Mouse (Mus musculus) spleen, postnatal 4 days (tissue): ENCODE data around the gene Olfr370.
A peak's percentile ranks its signal among the peaks of the same experiment; 100 is the strongest.
"Not testable (repeated sequence)": the region's sequence is repeated elsewhere in the genome, so short reads cannot be mapped to it uniquely, and the experiment has no call there.

ENCODE experiments used
- DNase-seq, 2 experiments: peaks; one replicate each; pipeline ENCODE4 v3.0.0; 2022; ENCODE audit warnings: low spot score in 2 of 2

The Olfr370 gene

GRCm38 (mm10) chr8:83535736-83536135, at the start of gene Olfr370:
Gene Olfr370, plus strand, starts transcription at chr8:83535780.
- DNase-seq: no peak

- DNase-seq: no peak
Observed at GRCm38 (mm10) chr8:83511696-83512095, 23.9 kb upstream of the Olfr370 start.

DNA sequence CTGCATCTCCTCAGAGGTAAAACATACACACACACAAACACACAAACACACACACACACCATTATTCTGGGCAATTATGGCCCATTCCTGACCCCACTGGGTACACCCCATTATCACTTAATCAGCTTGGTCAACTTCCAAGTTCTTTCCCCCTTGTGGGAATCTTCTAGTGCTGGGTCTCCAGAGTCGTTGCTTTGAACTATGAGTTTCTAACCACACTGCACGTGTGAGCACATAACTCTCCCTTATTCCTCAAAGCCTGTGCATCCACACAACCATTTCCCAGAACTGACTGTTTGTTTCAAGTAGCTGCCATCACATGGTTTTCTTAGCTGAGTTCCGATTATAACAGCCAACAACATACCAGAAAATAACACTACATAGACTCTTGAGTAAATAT, 15.1 kb upstream of the Olfr370 start:
- DNase-seq: no peak

DNA sequence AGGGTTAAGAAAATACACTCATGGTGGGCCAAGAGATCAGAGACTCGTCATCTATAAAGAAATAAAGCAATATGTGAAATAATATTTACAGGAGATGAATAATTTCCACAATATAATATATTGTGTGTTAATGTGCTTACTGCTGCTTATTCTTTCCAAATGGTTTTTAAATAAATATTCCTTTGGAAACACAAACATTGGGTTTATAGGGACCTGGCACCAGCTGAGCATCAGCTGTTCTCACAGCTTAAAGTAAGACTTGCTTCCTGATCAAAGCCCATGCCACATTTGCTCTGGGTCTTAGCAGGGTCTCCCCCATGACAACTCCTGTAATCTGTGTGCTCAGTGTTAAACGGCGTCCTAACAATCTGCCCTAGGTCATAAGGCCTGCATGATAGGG, 14.7 kb upstream of the Olfr370 start:
- not testable (repeated sequence) for DNase-seq

- DNase-seq: no peak
Observed at GRCm38 (mm10) chr8:83521310-83521709, 14.3 kb upstream of the Olfr370 start.

GRCm38 (mm10) chr8:83534802-83535201, 778 bp upstream of the Olfr370 start:
- DNase-seq: no peak

GRCm38 (mm10) chr8:83562669-83563068, 27.1 kb downstream of the Olfr370 start:
- no peak for DNase-seq

- DNase-seq: no peak
Observed at GRCm38 (mm10) chr8:83563246-83563645, 27.7 kb downstream of the Olfr370 start.

- DNase-seq: peak; percentile 81 to 87
Observed at GRCm38 (mm10) chr8:83565731-83566375, 30.3 kb downstream of the Olfr370 start.

DNA sequence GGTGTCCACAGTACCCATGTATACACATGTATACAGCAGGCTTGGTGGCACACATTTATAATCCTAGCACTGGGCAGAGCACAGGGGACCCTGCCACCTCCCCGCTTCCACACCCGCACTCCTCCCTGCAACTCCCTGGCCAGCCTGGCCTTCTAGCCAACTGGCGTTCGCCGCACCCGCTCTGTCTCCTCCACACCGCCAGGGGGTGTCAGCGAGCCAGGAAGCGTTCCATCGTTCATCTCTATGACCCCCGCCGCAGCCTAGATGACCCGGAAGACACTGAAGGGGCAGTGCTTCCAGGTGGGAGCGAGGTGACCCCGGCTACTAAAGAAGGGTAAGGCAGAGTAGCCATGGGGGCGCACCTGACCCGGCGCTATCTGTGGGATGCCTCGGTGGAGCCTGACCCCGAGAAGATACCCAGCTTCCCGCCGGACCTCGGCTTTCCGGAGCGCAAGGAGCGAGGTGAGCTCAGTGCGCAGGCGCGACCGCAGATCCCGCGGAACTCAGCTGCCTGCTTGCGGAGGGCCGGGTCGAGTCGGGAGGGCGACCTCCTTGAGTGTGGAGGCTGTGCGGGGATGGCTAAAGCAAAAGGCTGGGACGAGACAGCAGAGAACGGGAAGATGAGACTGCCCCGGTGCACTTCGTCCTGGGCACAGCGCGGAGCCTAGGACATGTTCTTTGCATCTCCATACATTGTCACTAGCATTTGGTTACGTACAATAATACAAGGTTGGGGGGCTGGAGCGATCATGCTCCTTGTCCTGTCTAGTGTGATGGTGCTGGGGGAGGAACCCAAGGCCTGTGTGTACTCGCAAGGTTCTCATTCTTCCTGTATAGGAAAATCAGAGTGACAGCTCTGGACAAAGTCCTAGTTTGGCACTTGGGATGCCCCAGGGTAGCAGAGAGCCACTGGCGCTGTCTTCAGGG, 31.2 kb downstream of the Olfr370 start, which contains the start of gene Ndufb7:
Ndufb7 (plus strand) TSS at position 203 of the 927 bp plus-strand sequence.
- DNase-seq: peak; percentile 96 to 99

DNA sequence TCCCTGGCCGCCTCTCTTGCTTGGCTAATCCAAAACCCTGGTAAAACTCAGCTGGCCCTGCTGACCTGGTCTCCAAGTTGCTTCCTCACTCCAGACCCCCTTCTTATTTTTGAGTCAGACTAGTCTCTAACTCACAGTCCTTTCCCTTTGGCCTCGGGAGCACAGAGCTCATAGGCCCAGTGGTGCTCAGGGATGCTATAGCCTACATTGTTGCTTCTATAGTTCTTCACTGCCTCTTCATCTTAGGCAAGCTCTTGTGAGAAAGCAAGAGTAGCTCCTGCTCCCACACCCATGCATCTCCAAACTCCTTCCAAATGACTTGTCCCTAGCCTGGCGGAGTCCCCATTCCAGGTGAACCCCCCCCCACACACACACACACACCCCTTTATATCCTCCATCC, 32.1 kb downstream of the Olfr370 start:
- DNase-seq: peak in 1 of 2 experiments; percentile 59

DNA sequence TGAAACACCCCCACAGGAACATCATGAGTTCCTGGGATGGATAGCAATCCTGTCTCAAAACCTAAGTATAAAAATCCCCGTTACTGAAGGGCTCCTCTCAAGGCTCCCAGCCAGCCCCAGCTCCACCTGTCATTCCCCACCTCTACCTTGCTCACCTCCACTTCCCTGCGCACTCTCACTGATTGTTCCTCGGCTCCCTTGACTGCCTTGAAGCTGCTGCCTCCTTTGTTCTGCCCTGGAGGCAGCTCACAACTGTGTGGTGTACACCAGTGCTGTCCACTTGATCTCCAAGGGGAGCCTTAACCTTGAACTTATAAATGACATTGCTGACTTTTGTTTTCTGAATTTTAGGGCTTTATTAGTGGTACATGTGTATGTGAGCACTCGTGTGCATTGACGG, 32.5 kb downstream of the Olfr370 start:
- peak in 1 of 2 experiments; percentile 56 for DNase-seq

DNA sequence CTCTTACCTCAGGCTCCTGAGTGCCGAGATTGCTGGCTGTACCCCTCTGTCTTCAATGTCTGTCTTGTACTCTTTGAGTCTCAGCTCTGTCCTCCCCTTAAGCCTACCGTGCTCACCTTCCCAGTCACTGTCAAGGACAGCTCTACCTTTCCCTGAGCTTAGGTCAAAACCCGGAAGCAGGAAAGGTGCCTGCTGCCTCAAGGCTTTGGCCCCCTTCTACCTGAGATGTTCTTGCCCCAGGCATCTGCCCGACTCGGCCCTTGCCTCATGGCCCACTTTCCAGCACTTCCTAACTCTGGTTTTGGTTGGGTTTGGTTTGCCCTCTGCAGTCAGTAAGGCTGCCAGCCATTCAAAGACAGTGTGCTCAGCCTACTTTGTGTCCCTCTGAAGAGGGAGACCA, 33.2 kb downstream of the Olfr370 start:
- no peak for DNase-seq

GRCm38 (mm10) chr8:83569165-83569564, 33.6 kb downstream of the Olfr370 start:
- DNase-seq: peak in 1 of 2 experiments; percentile 57

- peak in 1 of 2 experiments; percentile 58 for DNase-seq
Observed at GRCm38 (mm10) chr8:83570272-83571000, 34.9 kb downstream of the Olfr370 start.

GRCm38 (mm10) chr8:83571001-83571340, 35.4 kb downstream of the Olfr370 start:
- DNase-seq: not testable (repeated sequence)

- DNase-seq: peak; percentile 11 to 65
Observed at GRCm38 (mm10) chr8:83571791-83572190, 36.2 kb downstream of the Olfr370 start.

GRCm38 (mm10) chr8:83572246-83572812, 36.7 kb downstream of the Olfr370 start:
- DNase-seq: peak; percentile 14 to 62

- DNase-seq: peak; percentile 60 to 77
Observed at GRCm38 (mm10) chr8:83573140-83573875, 37.7 kb downstream of the Olfr370 start.

DNA sequence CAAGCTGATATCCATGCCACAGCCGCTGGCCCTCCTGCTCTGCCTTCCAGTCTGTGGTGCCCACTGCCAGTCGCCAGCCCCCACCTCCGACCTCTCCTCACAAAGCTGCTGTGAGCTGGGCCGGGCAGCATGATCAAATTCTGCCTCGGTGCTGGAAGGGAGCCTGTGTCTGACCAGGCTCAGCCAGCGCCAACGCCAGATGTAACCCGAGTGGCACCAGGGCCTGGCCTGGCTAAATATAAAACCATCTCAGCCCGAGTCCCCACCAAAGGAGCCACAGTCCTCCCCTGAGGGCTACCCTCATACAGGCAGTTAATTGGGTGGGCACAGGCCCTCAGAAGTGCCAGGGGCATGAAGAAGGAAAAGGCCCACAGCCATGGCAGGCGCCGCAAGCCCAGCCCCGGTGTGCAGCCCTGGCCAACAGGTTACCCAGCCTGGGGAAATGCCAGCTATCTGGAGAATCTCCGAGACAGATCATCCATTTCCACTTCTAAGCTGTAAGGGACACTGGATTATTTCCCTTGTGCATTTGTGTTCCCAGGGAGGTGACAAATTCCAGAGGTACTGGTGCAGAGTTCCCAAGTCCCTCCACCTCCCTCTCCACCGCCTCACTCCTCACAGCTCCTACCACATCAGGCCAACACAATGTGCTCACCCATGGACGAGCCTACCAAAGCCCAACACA, 39.2 kb downstream of the Olfr370 start:
- peak; percentile 11 to 60 for DNase-seq
